Mouse (Mus musculus): ENCODE data around the gene Gm2174. TPM values are rescaled to one million over a fixed set of nuclear protein-coding genes. Genes with fewer than 3 reads are reported as not detected.

The Gm2174 gene
- polyA plus RNA-seq, 2 experiments: 2.5 TPM; not detected in 1

DNA sequence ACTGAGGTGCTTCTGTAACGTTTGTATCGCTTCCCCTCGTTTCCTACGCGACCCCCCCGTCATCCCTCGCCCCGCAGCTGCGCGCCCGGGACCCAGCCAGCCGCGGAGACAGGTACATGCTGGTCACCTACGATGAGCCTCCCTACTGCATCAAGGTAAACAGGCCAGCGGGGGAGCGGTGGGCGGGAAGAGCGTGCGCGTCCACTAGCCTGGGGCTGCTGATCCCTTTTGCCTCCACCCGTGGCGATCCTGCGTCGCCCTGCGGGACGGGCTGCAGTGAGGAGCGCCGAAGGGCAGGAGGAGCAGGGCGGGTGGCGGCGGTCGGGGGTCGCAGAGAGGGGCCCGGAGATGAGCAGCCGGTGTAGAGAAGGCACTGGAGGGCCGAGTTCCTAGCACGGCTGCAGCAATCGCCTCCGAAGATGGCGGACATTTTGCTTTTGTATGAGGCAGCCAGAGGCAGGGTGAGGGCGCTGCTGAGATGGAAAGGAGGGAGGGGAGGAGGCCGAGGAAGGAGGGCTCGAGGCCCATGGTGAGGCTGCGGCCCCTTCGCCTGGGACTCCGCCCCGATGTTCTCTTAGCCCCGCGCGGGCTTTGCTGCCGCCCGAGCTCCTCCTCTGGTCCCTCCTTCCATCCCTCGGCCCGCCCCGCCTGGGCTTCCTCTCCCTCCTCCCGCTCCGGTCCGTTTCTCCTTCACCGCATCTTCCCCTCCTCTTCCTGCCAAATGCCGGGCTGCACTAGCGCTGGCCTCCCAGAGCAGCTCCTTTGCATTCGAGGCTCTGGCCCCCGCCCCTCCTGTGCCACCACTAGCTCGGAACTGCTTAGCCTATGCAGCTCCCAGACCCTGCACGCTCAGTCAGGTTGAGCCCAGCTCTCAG, 7.8 kb downstream of the Gm2174 start:
- DNase-seq (ENCODE audit: low spot score): peak; percentile 94
- WGBS: 19% methylated on average over 36 of the region's 65 CpGs
- peak overlapping the region; percentile 84 for H3K9ac ChIP-seq (ENCODE audit: low read depth, low read length, severe bottlenecking)
- peak overlapping the region; percentile 94 for H3K27ac ChIP-seq (replicated peaks; ENCODE audit: low read depth, low read length)
- no peaks in the 10 kb centered on the region for H3K27me3 ChIP-seq (ENCODE audit: control insufficient read depth, insufficient read depth, low read length)
- no peaks in the 10 kb centered on the region for H3K36me3 ChIP-seq (ENCODE audit: control insufficient read depth, insufficient read depth, low read length)
- peak; percentile 94 for ATAC-seq (ENCODE audit: low FRiP score, low read depth)
- peak; percentile 82; the same call in 1 of the 2 replicates for TF ChIP-seq POLR2A (IDR thresholded peaks at IDR 0.05; ENCODE audit: borderline replicate concordance, extremely low read depth, insufficient read depth, insufficient read length)
- H3K4me3 ChIP-seq (replicated peaks; ENCODE audit: low read length): peak overlapping the region; percentile 55
- H3K4me1 ChIP-seq (ENCODE audit: control insufficient read depth, insufficient read depth, low read length): no peaks in the 10 kb centered on the region
- H3K9me3 ChIP-seq (ENCODE audit: control insufficient read depth, low read length): no peaks in the 10 kb centered on the region
- peak overlapping the region; percentile 50 for H3K4me2 ChIP-seq (replicated peaks; ENCODE audit: low read depth, low read length, severe bottlenecking)

DNA sequence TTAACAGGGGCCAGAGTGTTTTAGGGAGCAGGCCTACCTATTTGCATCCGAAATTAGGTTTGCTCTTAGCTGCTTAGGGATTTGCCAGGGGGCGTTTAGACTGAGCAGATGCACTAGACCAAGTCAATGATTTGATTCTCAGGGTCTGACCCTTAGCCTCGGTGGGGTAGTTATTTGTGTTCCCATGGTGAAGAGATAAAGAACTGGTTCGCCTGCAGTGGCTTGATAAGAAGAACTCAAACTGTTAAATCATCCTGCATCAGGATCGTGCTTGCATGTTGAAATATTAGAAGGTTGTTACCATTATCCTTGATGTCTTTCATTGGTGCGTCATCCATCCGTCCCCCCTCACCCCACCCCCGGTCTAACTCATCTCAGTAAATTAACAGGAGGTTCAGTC, 8.6 kb downstream of the Gm2174 start:
- ATAC-seq (ENCODE audit: low FRiP score, low read depth): no peak
- TF ChIP-seq POLR2A (IDR thresholded peaks at IDR 0.05; ENCODE audit: borderline replicate concordance, extremely low read depth, insufficient read depth, insufficient read length): no peak
- H3K36me3 ChIP-seq (ENCODE audit: control insufficient read depth, insufficient read depth, low read length): no peaks in the 10 kb centered on the region
- H3K4me2 ChIP-seq (replicated peaks; ENCODE audit: low read depth, low read length, severe bottlenecking): peak overlapping the region; percentile 48
- WGBS: 24% methylated on average over 8 of the region's 8 CpGs
- no peaks in the 10 kb centered on the region for H3K27me3 ChIP-seq (ENCODE audit: control insufficient read depth, insufficient read depth, low read length)
- peak overlapping the region; percentile 55 for H3K4me3 ChIP-seq (replicated peaks; ENCODE audit: low read length)
- H3K4me1 ChIP-seq (ENCODE audit: control insufficient read depth, insufficient read depth, low read length): no peaks in the 10 kb centered on the region
- no peaks in the 10 kb centered on the region for H3K9me3 ChIP-seq (ENCODE audit: control insufficient read depth, low read length)
- H3K27ac ChIP-seq (replicated peaks; ENCODE audit: low read depth, low read length): peak overlapping the region; percentile 63; the same call in 1 of the 2 replicates
- DNase-seq (ENCODE audit: low spot score): no peak
- H3K9ac ChIP-seq (ENCODE audit: low read depth, low read length, severe bottlenecking): peak overlapping the region; percentile 25; the same call in 1 of the 2 replicates

- H3K27ac ChIP-seq (replicated peaks; ENCODE audit: low read depth, low read length): no peak overlapping the region
- no peak for DNase-seq (ENCODE audit: low spot score)
- TF ChIP-seq POLR2A (IDR thresholded peaks at IDR 0.05; ENCODE audit: borderline replicate concordance, extremely low read depth, insufficient read depth, insufficient read length): no peak
- ATAC-seq (ENCODE audit: low FRiP score, low read depth): peak; percentile 19; the same call in 1 of the 2 replicates
- H3K4me2 ChIP-seq (replicated peaks; ENCODE audit: low read depth, low read length, severe bottlenecking): no peak overlapping the region
- no peaks in the 10 kb centered on the region for H3K36me3 ChIP-seq (ENCODE audit: control insufficient read depth, insufficient read depth, low read length)
- H3K9ac ChIP-seq (ENCODE audit: low read depth, low read length, severe bottlenecking): no peak overlapping the region
- H3K4me3 ChIP-seq (replicated peaks; ENCODE audit: low read length): no peak overlapping the region
- no peaks in the 10 kb centered on the region for H3K27me3 ChIP-seq (ENCODE audit: control insufficient read depth, insufficient read depth, low read length)
- no peaks in the 10 kb centered on the region for H3K4me1 ChIP-seq (ENCODE audit: control insufficient read depth, insufficient read depth, low read length)
- whole genome bisulfite sequencing: 51% methylated on average over 14 of the region's 14 CpGs
- no peaks in the 10 kb centered on the region for H3K9me3 ChIP-seq (ENCODE audit: control insufficient read depth, low read length)
Measured at GRCm38 (mm10) chrX:56462020-56462933, 14.5 kb downstream of the Gm2174 start.

GRCm38 (mm10) chrX:56464906-56465305, 17.1 kb downstream of the Gm2174 start:
- DNase-seq (ENCODE audit: low spot score): no peak
- no peak overlapping the region for H3K4me2 ChIP-seq (replicated peaks; ENCODE audit: low read depth, low read length, severe bottlenecking)
- no peak for TF ChIP-seq POLR2A (IDR thresholded peaks at IDR 0.05; ENCODE audit: borderline replicate concordance, extremely low read depth, insufficient read depth, insufficient read length)
- no peaks in the 10 kb centered on the region for H3K4me1 ChIP-seq (ENCODE audit: control insufficient read depth, insufficient read depth, low read length)
- no peaks in the 10 kb centered on the region for H3K9me3 ChIP-seq (ENCODE audit: control insufficient read depth, low read length)
- H3K36me3 ChIP-seq (ENCODE audit: control insufficient read depth, insufficient read depth, low read length): no peaks in the 10 kb centered on the region
- no peak overlapping the region for H3K9ac ChIP-seq (ENCODE audit: low read depth, low read length, severe bottlenecking)
- 84% methylated on average over 1 of the region's 1 CpGs for WGBS
- H3K27ac ChIP-seq (replicated peaks; ENCODE audit: low read depth, low read length): no peak overlapping the region
- ATAC-seq (ENCODE audit: low FRiP score, low read depth): no peak
- H3K27me3 ChIP-seq (ENCODE audit: control insufficient read depth, insufficient read depth, low read length): no peaks in the 10 kb centered on the region
- H3K4me3 ChIP-seq (replicated peaks; ENCODE audit: low read length): no peak overlapping the region

DNA sequence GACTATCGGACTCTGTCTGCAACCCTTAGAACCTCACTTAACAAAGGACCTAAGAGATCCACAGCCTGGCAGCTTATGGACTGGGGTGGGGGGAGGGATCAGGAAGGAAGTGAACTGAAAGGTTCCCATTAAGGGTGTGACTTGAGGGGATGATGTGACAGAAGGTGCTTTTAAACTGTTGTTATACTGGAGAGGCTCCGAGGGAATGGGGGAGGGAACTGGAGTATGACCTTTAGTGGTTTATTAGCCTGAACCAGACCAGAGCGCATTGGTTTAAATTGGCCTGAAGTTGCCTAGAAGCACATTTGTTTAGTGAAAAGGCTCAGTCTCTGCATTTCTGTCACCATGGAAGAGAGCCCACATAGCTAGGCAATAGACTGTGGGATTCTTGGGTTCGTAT, 19.9 kb downstream of the Gm2174 start:
- DNase-seq (ENCODE audit: low spot score) (no peak), ATAC-seq (ENCODE audit: low FRiP score, low read depth) (no peak)
- WGBS: 38% methylated on average over 4 of the region's 4 CpGs
- Histone ChIP-seq H3K4me3 (replicated peaks; ENCODE audit: low read length) (no peak overlapping the region), H3K4me1 (ENCODE audit: control insufficient read depth, insufficient read depth, low read length) (no peaks in the 10 kb centered on the region), H3K9ac (ENCODE audit: low read depth, low read length, severe bottlenecking) (no peak overlapping the region), H3K9me3 (ENCODE audit: control insufficient read depth, low read length) (no peaks in the 10 kb centered on the region), H3K36me3 (ENCODE audit: control insufficient read depth, insufficient read depth, low read length) (no peaks in the 10 kb centered on the region), H3K27me3 (ENCODE audit: control insufficient read depth, insufficient read depth, low read length) (no peaks in the 10 kb centered on the region), H3K27ac (replicated peaks; ENCODE audit: low read depth, low read length) (no peak overlapping the region), H3K4me2 (replicated peaks; ENCODE audit: low read depth, low read length, severe bottlenecking) (no peak overlapping the region)
- no peak for TF ChIP-seq POLR2A (IDR thresholded peaks at IDR 0.05; ENCODE audit: borderline replicate concordance, extremely low read depth, insufficient read depth, insufficient read length)
